In the genomic region with DNA sequence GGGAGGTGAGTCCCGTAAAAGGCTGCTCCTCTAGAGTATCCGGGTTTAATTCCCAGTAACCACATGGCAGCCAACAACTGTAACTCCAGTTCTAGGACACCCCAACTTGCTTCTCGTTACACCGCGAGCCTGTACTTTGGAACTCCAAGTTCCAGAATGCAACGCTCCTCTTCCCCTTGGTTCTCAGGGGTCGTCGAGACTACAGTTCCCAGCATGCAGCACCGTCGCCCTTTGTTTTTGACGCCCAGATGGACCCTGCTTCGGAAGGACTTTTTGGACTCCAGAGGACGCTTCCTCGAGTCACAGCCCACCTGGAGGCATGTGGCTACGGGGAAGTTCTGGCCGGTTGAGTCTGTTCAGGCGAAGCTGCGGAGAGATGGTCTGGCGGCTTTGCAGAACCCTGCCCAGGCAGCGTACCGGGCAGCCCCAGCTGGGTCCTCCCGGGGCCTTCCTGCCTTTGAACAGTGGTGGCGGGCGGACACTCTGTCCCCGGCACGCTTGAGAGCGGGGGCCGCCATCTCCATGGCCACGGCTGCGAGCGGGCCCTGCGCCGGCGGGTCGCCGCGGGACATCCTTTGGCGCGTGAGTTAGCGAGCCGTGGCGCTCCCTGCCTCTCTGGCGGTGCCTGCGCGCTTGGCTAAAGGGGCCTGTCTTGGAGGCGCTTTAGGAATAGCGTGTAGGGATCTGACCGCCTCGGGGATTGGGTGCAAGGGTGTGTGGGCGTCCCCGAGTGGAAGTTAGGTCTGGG, we compare ENCODE assay signal across 8 mouse cellular contexts. TPM values are rescaled to one million over a fixed set of nuclear protein-coding genes. Genes with fewer than 3 reads are reported as not detected.
DNase-seq lines count a peak whose midpoint lies in the region; ATAC-seq and TF ChIP-seq lines count a peak whose summit lies in the region.

A gene (plus strand): TSS at position 218 of the 748 bp plus-strand sequence.

- peak; percentile 99 for ATAC-seq in activated CD4-positive, CD25-positive, alpha-beta regulatory T cell, adult 4 months
- peak; percentile 82 for ATAC-seq in megakaryocyte progenitor cell, adult 5-6 weeks (replicated peaks; ENCODE audit: poor library complexity)

- DNase-seq in gastrocnemius, postnatal 10 days, result peak; percentile 80
- peak; percentile 94 for DNase-seq in induced T-regulatory cell, adult 2 months (ENCODE audit: low read depth)
- peak; percentile 59 to 85 for DNase-seq in left cerebral cortex, adult 9 months (ENCODE audit: low spot score in 2 of 2)
- DNase-seq in right cerebral cortex, postnatal 14 days, result peak; percentile 82
- DNase-seq in urinary bladder, postnatal 36 days (ENCODE audit: low spot score in 2 of 2), result peak; percentile 80

- H3K4me3 ChIP-seq in cortical plate, adult 2 months (ENCODE audit: insufficient read depth, low read length), result peak within 1 kb of the TSS; percentile 60

- peak within 1 kb of the TSS; percentile 89 for H3K27ac ChIP-seq in cortical plate, adult 2 months (ENCODE audit: insufficient read depth, low read length)

- TF ChIP-seq POLR2A in cortical plate, adult 2 months (IDR thresholded peaks at IDR 0.05; ENCODE audit: extremely low read depth, insufficient read depth, low read length), result 0 out of 2 replicates have a peak, but pooled peaks have one; percentile 15

- no peak for TF ChIP-seq CTCF in cortical plate, adult 2 months (IDR thresholded peaks at IDR 0.05; ENCODE audit: extremely low read depth, insufficient read depth, low read length)

- H3K4me1 ChIP-seq in cortical plate, adult 2 months (ENCODE audit: control insufficient read depth, insufficient read depth, low read length), result peaks cover 3% of the 10 kb centered on the region; the same call in 1 of the 2 replicates

RNA-seq across cellular contexts. Expression of the gene that starts here (rescaled TPM):
- 1 to 10 TPM; 7.0 TPM for polyA plus RNA-seq in activated CD4-positive, CD25-positive, alpha-beta regulatory T cell, adult 4 months (2017; shearing (Covaris generic))
- polyA plus RNA-seq in cortical plate, adult 2 months (2012; rRNA removed), result 10.4 and 11.4 TPM in 2 replicates
- 1 to 10 TPM; 8.0 to 8.4 TPM for total RNA-seq in gastrocnemius, postnatal 10 days (2021)
- total RNA-seq in megakaryocyte progenitor cell, adult 5-6 weeks (2015), result 106 and 126 TPM in 2 replicates
- 106 and 129 TPM in 2 replicates for total RNA-seq in megakaryocyte progenitor cell, adult 5-6 weeks (2017)

Comparison
In these comparisons a context has a peak if more than half of its experiments do, and no peak if none do; other contexts are left out.
1. Peak in every context shown above with its lines: DNase-seq, ATAC-seq, H3K4me3 ChIP-seq and H3K27ac ChIP-seq.
2. RNA of the gene that starts here (total RNA-seq): 106 to 129 TPM in megakaryocyte progenitor cell, adult 5-6 weeks; 8.0 to 8.4 TPM in gastrocnemius, postnatal 10 days; every median in the first group is over 10 times any median in the second.